Mouse (Mus musculus) left cerebral cortex, postnatal 14 days (tissue): ENCODE measurements around the gene Taok3. TPM values are rescaled to one million over a fixed set of nuclear protein-coding genes. Genes with fewer than 3 reads are reported as not detected.
A peak's percentile ranks its signal among the peaks of the same experiment; 100 is the strongest.

Experiments
- DNase-seq, 2 experiments: peaks; one replicate each; pipeline ENCODE4 v3.0.0; 2021 to 2022; ENCODE audit warnings: low spot score in 2 of 2, mixed read lengths in 1 of 2
- intact Hi-C: fragments of 180-260 bp; cut with DNase I; formaldehyde crosslinking; loops from one replicate; pipeline ENCODE4 v1.15.1; 2025
- total RNA-seq, 2 experiments: library from RNA; stranded (reverse); gene quantifications; 2 replicates each; pipeline ENCODE4 v1.2.3; 2021

Gene Taok3
- total RNA-seq, 2 experiments from 2014 or later = 62.8 to 66.1 TPM

DNA sequence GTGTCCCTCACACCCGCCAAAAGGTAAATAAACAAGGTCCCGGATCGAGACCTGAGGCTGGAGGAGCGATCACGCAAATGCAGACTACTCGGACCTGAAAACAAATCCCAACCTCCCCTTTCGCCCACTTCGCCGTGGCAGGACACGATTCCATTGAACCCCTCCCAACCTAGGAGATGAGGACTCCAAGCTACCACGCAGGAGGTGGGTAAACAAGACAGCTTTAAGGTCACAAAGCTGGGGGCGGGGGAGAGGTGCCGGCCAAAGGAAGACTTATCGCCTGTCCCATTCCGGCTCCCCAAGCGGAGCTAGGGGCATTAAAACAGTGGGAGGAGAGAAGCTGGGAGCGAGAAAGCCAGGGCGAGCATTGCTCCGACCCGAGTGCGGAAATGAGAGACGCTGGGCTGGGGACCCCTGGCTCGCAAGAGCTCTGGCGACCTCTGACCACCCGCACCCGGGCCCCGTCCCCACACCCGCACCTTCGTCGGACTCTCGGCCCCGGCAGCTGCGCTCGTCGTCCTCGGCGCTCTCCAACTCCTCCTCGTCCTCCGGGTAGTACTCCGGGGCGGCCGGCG is 4.6 kb upstream of the Taok3 start:
- DNase-seq = no peak
- intact Hi-C loops = loop anchor here (5.0 kb wide), 2 partner anchors 192 to 242 kb away; partner anchors contain the start of gene Wsb2

DNA sequence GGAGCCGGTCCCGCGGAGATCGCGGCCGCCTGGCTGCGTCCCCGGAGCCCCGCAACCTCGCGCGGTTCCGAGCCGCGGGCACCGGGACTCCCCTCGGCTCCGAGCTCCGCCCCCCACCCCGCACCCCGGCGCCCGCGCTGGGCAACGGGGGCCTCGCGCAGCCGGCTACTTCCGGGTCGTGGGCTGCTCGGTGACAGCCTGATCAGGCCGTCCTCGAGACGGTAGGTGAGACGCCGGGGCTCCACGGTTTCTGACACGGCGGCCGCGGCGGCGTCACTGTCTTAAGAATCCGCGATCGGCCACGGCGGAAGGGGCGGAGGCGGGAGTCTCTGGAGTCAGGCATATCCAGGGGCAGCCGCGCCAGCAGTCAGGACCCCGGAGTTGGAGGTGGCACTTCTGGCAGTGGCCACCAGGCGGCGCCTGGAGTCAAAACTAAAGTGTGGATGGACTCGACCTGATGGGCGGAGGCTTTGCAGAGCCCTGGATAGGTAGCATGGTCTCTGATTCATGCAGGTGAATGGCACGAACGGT is 4.0 kb upstream of the Taok3 start, which contains the start of gene Suds3:
Gene Suds3 (minus strand): TSS at position 278 of the 531 bp plus-strand sequence.
- intact Hi-C loops = loop anchor here (2.0 to 5.0 kb wide), 3 partner anchors 125 to 241 kb away; partner anchors contain the start of gene Wsb2

DNA sequence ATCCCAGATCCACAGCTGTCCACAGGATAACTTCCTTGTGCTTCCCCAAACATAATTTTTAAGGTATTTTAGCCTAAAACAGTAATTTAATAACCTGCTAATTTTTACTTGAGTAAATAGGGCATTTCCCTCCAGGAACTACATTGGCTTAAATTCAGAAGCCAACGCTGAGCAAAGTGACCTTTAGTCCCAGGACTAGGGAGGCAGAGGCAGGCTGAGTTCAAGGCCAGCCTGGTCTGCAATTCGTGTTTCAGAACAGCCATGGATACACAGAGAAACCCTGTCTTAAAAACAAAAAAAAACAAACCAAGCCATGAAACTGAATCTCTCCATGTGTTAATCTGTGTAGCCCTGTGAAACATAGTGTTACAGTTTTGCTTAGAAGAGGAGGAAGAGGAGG is 3.3 kb upstream of the Taok3 start:
- intact Hi-C loops = loop anchor here (2.0 to 5.0 kb wide), 3 partner anchors 124 to 241 kb away; partner anchors contain the start of gene Wsb2

More for the DNA sequence above, 4.0 kb upstream of the Taok3 start, which contains the start of gene Suds3:
- peak; percentile 96 to 99 for DNase-seq

DNA sequence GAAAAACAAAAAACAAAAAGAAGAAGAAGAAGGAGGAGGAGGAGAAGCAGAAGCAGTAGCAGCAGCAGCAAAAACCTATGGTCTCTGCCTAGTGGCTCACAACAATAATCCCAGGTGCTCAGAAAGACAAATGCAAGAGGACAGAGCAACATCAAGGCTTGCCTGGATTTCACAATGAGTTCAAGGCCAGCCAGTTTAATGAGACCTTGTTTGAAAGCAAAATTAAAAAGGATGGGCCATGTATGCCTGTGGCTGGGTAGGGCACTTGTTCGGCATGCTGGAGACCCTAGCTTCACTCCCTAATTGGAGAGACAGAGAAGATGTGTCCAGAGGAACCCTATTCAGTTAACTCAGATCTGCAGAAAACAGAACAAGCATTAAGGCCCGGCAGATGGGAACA is 2.7 kb upstream of the Taok3 start:
- no peak for DNase-seq

More for the DNA sequence above, 3.3 kb upstream of the Taok3 start:
- no peak for DNase-seq

DNA sequence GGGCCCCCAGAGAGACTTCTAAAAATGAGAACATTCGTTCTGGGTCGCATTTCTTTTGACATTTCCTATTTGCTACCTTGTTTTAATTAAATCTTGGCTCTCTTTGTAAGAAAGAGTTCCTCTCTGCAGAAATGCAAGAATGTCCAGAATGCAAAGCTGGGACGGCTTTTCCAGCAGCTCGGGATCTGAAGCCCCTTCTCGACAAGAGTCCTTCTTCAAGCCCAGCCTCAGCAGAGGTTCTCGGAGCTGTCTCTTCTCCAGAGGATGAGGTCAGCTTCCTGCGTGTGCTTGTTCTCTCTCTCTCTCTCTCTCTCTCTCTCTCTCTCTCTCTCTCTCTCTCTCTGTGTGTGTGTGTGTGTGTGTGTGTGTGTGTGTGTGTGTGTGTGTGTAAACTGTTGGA is 2.2 kb upstream of the Taok3 start:
- intact Hi-C loops = loop anchor here (2.0 to 5.0 kb wide), 3 partner anchors 123 to 240 kb away; partner anchors contain the start of gene Wsb2
- no peak for DNase-seq

More for the DNA sequence above, 2.7 kb upstream of the Taok3 start:
- intact Hi-C loops = loop anchor here (2.0 to 5.0 kb wide), 3 partner anchors 124 to 240 kb away; partner anchors contain the start of gene Wsb2

DNA sequence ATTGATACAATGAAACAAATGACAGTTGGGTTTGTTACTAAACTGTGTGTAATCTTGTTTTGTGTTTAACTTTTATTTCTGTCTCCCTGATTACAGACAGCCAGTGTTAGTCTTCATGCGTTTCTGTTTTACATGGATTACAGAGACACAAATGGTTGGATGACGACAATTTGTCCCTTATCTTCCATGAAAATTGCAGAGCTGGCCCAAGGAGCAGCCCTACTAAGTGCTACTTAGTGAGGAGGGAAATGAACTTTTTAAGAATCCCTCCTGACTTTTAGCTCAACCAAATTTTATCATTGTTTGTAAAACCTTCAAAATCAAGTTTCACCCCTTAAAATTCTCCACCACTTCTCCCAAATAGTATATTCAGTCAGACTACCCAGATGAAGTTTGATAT is 1.7 kb upstream of the Taok3 start:
- DNase-seq = no peak
- intact Hi-C loops = loop anchor here (5.0 kb wide), 2 partner anchors 189 to 239 kb away; partner anchors contain the start of gene Wsb2

DNA sequence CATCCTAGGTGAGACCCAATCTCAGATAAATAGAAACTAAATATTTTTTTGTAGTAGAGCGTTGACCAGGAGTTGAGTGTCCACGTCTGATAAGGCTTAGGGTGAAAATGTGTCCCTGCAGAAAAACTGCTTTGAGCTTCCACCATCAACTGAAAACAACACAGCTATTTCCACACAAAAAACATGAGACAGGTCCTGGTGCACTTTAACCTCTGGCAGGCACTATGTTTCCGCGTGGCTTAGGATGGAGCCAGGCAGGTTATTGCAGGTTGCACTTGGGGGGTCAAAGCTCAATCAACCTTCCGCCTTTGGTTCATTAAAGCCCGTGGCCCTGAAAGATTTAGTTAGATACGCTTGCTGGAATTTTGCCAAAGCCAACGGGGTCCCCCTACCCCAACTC is 1.1 kb upstream of the Taok3 start:
- DNase-seq = no peak
- intact Hi-C loops = loop anchor here (5.0 kb wide), 2 partner anchors 188 to 238 kb away; partner anchors contain the start of gene Wsb2

DNA sequence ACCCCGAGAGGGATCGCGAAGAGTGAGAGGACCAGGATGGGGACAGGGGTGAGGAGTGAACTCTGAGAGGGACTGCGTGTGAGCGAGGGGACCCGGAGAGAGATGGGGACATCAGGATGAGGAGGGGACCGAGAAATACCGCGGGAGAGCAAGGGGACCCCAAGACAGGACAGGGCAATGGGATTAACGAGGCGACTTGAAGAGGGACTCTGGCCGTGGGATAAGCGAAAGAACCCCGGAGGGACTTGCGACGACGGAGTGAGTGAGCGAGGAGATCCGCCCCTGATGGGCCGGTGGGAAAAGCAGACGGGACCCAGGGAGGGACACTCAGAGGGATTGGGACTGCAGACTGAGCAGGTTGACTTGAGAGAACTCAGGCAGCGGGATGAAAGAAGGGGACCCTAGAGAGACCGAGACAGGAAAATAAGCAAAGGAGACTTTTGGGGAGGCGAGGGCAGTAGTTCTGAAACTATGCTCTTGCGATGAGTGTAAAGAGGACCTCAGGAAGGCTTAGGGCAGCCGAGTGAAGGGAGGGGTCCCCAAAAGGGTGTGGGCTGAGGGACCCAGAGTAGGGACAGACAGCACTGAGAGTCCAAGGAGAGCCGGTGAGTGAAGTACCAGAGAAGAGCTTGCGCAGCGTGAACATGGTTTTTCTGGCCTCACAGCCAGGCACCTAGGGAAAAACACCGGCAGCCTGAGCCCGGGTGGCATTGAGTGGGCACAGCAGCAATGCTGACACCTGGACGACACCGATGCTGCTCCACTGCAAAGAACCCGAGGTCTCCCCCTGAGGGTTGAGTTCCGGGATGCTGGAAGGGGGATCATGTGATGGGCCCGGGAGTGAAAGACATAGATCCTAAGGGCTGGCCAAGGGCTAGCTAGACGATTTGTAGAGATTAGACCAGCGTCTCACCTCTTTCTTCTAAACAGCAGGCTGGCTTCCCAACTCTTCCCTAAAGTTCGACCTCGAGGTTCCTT is 849 bp downstream of the Taok3 start:
- intact Hi-C loops = no loop called here
- DNase-seq = no peak

DNA sequence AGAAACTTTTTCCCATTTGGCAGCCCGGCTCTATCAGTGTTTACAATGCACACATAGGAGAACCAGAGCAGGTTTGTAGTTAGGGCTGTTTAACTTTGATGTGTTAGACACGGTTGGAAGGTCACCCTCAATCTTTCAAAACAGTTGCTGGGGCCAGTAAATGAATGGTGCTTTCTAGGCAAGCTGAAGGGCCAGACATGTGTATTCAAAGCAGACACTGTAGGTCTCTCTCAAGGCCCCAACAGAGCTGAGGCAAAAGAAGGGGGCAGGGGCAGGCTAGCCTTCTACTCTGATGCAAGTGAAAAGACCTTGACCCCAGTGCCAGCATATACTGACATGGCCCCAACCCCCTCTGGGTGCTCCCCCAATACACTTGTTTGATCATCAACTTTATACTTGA is 1.7 kb downstream of the Taok3 start:
- intact Hi-C loops = no loop called here
- no peak for DNase-seq

DNA sequence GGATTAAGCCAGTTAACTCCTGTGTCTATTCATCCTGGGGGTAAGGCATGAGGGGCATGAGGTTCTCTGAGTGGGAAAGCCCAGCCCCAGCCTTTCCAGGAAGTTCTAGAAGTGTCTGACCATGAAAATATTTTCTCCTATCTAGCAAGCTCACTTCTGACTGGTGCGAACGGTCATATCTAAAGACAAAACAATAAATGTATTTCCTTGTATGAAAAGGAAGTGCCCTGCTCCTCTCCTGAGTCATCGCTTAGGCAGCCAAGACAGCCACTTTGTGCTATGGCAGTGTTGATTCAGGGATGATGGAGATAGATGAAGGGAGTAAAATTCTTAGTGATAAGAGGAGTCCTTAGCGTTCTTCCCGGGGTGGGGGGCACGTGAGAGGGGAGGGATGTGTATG is 3.2 kb downstream of the Taok3 start:
- intact Hi-C loops = no loop called here
- DNase-seq = no peak

DNA sequence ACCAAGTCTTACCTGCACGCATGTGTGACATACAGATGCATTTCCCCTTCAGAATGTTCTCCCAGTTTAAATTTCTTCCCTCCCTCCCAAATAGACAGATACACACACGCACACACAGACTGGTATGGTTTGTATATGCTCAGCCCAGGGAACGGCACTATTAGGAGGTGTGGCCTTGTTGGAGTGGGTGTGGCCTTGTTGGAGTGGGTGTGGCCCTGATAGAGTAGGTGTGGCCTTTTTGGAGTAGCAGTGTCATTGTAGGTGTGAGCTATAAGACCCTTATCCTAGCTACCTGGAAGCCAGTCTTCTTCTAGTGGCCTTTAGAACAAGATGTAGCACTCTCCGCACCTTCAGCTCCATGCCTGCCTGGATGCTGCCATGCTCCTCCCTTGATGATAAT is 3.9 kb downstream of the Taok3 start:
- DNase-seq = no peak
- intact Hi-C loops = no loop called here

DNA sequence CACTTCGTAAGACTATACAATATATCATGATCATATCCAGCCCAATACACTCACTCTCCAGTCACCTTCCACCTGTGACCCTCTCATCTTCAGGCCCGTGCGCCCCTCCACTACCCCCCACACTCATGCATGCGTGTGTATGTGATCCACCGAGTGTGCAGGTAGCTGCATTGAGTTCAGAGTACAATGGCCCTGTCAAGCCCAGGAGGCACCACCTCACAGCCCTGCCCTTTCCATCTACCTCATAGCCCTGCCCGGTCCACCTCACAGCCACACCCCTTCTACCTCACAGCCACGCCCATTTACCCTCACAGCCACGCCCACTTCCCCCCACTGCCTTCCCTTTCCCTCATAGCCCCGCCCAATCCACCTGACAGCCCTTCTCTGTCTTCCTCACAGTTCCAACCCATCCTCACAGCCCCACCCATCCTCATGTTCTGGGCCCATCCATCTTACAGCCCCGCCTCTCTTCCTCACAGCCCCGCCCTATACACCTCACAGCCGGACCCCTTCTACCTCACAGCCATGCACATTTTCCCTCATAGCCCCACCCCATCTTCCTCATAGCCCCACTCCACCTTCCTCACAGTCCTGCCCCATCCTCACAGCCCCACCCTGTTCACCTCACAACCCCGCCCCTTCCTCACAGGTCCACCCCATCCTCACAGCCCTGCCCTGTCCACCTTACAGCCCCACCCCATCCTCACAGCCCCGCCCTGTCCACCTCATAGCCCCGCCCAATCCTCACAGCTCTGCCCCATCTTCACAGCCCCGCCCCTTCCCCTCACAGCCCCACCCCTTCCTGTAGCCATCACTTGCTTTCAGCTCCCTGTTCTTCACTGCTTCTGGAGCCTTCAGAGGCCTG is 5.8 kb downstream of the Taok3 start:
- intact Hi-C loops = no loop called here
- DNase-seq = no peak

DNA sequence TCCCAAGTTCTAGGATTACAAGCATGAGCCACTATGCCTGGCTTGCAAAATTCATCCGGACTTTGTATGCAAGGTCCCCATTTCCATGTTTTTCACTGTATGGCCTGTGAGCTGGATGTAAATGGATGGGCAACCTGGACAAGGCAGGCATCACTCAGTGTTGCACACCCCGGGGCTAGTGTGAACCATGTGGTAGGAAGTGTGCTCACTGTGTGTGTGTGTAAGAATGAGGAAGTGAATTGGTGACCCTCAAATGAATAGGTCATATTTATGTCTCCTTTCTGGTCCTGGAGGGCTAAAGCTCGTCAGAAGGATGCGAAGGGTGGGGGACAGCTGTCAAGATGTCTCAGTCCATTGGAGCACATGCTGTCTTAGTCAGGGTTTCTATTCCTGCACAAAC is 7.1 kb downstream of the Taok3 start:
- intact Hi-C loops = no loop called here

DNA sequence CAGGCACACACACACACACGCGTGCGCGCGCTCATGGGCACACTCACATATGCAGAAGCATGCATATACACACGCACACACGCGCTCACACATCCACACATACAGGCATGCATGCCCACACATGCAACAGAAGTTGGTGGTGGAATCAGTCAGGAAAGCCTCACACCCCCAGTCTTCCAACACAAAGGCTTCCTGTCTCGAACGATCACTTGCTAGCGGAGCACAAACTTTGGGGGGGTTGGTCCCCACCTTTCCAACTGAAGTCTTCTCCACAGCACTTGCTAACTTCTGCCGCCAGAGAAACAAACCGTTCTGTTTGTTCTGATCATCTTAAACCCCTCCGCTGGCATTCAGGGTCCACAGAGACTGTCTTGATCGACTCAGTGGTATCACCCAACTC is 10.8 kb downstream of the Taok3 start:
- intact Hi-C loops = no loop called here
- DNase-seq = no peak

More for the DNA sequence above, 7.1 kb downstream of the Taok3 start:
- DNase-seq = no peak

DNA sequence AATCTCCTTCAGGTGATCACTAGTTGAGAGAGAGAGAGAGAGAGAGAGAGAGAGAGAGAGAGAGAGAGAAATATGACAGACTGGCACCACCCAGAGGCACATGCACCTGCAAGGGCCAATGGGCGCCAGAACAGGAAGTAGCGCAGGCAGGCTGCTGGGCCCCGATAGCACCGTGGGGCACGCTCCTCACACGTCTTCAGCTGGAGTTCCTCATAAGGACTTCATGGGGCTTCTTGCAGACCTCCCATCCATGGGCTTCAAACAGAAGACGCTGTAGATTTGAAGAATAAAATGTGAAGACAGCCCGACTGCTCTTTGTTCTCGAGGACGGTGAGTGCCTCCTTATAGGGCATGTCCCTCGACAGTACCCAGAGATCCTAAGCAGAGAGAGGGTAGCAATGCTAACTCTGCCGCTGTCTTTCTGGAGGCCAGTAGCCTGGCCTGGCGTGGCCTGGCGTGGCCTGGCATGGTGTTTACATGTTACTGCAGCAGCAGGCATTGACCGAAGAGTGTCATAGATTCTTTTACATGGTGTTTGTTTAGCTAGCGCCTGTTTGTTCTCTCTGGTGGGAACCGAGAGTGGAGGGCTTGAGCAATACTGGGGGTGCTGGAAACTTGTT is 13.6 kb downstream of the Taok3 start:
- intact Hi-C loops = no loop called here
- DNase-seq = no peak

DNA sequence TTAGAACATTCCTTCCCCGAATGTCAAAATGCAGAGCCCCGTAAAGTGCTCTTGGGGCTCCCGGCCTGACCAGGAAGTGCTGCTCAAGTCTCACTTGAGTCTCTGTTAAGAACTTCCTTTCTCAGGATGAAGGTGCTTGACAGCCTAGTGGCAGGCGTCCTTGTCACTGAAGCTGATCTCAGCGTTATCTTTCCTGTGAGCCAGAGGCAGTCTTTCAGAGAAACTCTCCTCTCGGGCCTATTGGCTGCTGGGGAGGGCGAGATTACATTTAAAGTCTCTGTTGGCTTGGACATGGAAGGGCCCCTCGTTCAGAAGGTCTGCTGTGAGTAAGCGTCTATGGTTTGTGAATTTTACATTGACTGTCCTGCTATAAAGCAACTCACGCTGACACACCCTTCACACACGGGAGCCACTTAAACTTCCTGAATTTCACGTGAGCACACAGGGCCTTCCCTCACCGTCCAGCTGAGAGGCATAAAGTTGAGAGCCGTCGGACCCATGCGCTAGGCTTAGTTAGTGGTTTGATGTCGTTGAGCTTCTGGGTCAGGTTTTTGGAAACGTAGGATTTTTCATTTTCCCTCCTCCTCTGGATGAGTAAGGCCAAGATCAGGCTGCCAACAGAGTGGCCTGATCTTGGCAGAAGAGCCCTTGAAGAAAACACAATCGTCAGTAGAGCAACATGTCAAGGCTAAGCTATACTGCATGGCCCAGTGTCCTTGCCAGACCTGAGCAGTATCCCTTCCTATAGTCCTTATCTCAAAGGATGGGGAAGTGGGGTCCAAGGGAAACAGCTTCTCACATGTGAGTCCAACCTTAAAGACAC is 14.3 kb downstream of the Taok3 start:
- intact Hi-C loops = no loop called here
- no peak for DNase-seq

DNA sequence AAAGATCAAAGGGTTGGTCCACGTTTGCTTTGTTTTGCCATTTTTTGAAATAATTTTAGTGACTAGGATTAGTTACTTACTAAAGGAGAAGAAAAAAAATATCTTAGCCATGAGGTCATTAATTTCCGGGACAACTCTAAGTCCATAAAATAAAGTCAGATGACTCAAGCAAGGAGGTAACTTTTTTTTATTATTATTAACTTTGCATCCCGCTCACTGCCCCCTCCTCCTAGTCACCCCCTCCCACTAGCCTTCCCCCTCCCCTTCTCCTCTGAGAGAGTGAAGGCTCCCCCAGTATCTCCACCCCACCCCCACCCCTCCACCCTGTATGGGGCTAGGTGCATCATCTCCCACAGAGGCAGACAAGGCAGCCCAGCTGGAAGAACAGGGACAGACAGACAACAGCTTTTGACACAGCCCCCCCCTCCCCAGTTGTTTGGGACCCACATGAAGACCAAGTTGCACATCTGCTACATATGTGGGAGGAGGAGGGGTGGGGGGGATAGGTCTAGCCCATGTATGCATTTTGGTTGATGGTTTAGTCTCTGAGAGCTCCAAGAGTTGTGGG is 15.0 kb downstream of the Taok3 start:
- intact Hi-C loops = no loop called here
- DNase-seq = no peak
